Mouse (Mus musculus) liver, postnatal 0 days (tissue): ENCODE data around the gene Lrsam1.

Experiments
- CTCF ChIP-seq: sonication (generic); IDR thresholded peaks from 2 replicates; pipeline ENCODE4 v1.5.1; 2016; ENCODE audit warnings: antibody characterized with exemption, low read depth
- EP300 ChIP-seq: IDR thresholded peaks from 2 replicates; pipeline ENCODE4 v1.6.1; 2016; ENCODE audit warnings: antibody characterized with exemption, low read depth, mild to moderate bottlenecking

DNA sequence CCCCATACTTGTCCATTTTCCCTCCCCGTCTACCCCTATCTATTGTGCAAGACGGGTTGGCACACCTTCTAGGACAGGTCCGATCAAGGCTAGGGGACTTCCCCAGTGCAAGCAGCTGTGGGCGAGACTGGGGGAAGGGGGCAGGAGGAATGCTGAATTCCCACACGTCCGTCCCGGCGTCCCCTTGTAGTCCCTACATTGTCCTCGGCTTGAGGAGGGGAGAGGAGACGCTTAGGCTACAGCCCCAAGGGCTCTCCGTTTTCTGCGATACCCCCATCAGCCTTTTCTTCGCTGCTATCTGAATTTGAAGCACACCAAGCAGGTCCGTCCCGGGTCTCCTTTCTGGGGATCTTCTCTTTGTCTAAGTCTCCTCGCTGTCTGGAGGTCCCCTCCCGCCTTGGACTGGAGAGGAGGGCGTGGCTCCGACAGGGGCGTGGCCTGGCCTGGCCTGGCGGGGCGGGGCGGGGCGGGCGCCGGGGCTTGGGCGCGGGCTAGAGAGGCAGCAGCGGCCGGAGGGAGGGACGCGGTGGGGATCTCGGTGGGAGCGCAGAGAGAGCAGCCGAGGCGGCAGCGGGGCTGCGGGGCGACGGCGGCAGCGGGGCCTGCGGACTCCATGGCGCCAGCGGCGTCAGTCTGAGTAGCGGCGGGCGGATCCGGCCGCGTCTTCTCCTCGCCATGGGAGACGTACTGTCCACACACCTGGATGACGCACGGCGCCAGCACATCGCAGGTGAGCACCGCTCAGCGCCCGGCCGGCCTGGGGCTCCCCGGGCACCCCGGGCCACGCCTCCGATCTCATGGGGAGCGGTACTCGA lies 85.5 kb downstream of the Lrsam1 start, which contains the start of gene Fam129b:
- TF ChIP-seq CTCF: no peak
- TF ChIP-seq EP300: no peak
